Mouse (Mus musculus): ENCODE measurements around the gene Fbxw5.

Fbxw5 gene

DNA sequence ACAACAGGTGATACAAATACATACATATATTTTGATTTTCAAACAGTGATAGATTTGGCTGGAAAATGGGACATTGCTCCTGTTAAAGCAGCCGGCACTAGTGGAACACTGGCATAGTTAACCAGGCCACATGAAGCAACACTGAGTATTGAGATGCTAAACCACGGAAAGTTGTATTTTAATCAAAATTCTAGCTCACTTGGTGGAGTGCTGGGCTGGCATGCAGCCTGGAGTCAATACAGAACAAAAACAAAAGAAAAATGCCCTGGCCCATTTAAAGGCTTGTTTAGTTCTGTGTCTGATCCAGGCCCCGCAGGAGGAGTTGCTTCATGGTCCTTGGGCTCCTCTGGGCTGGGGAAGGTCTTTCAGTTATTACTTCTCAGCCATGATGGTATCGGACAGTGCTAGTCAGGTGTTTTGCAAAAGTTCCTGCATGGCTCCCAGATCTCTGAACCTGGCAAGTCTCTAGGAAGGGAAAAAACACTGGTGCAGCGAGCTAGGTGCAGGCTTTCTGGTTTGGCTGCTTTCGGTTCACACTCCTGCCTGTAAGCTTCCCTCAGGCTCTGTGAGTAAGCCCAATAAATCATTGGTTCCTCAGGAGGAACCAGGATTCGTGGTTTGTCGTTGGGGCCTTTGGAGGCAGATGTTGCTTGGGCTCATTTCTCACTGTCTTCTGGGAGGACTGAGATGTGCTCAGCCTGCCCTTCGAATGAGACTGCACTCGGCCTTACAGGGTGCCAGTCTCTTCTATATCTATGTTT, 20.8 kb upstream of the Fbxw5 start:
- no peak for DNase-seq

- no peak for DNase-seq
Observed at GRCm38 (mm10) chr2:25480541-25480940, 20.0 kb upstream of the Fbxw5 start.

GRCm38 (mm10) chr2:25482969-25483368, 17.6 kb upstream of the Fbxw5 start:
- DNase-seq = peak; percentile 74

GRCm38 (mm10) chr2:25484901-25485647, 15.5 kb upstream of the Fbxw5 start:
- peak; percentile 98 for DNase-seq

GRCm38 (mm10) chr2:25487965-25488670, 12.4 kb upstream of the Fbxw5 start:
- no peak for DNase-seq

- peak; percentile 68 for DNase-seq
Observed at GRCm38 (mm10) chr2:25488671-25489068, 11.9 kb upstream of the Fbxw5 start.

- no peak for DNase-seq
Observed at GRCm38 (mm10) chr2:25492988-25493387, 7.6 kb upstream of the Fbxw5 start.

DNA sequence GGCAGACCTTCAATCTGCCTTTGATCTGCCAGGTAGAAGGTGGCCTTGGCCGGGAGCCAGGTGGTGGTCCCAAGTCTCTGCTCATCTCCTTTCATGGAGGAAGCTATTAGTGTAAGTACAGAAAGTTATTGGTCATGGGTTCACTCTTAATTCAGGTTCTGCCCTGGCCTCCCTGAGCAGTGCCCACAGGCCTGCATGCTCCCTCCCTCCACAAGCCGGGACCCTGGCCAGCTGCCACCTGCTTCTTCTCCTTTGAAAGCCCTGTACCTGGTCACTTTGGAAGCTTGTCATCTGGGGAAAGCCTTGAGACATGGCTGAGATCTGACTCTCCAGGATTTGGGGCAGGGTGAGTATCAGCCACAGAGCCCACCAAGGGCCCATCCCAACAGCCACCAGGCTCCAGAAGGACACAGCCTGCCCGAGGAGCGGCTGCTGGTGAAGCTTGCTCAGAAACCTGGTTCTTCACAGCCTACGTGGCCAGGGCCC, 7.0 kb upstream of the Fbxw5 start, which contains the start of gene Lcn12:
Lcn12 (minus strand) TSS at position 436 of the 486 bp plus-strand sequence.
- DNase-seq = peak; percentile 83

GRCm38 (mm10) chr2:25496462-25496861, 4.1 kb upstream of the Fbxw5 start:
- peak; percentile 71 for DNase-seq

GRCm38 (mm10) chr2:25497846-25498575, 2.5 kb upstream of the Fbxw5 start:
- DNase-seq = peak; percentile 60

DNA sequence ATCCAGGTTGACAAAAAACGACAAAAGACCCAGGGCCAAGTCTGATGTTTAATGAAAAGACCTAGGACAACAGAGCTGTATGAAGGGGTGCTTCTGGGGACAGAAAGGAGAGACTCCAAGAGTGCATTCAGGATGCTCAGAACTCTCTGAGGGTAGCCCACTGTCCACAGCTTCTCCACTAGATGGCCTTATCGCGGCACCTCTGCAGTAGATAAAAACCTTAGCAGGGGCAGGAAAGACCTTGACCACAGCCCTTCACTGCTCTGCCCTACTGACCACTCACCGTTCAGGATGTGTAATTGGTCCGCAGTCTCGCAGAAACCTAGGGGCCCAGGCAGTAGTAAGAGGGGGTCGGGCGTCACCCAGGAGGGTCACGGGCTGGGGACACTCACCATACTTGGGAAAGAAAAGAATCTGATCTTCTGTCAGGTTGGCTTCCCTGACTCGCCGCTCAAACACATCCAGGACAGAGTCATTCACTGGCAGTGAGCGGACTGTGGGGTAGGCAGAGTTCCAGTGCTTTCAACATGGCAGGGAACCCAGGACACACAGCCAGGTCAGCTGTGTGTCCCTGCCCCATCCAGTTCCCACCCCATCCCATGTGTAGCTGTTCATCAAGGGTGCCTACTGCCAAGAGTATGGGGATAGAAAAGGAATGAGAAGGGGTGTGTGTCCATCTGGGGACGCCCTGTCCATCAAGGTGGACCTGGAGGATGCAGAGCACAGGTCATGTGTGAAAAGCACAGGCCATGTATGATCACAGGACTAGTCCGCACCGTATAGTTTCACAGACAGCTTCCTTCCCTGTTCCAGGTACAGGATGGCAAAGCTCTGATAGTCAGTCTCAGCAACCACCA, 1.7 kb upstream of the Fbxw5 start:
- peak; percentile 48 for DNase-seq

DNA sequence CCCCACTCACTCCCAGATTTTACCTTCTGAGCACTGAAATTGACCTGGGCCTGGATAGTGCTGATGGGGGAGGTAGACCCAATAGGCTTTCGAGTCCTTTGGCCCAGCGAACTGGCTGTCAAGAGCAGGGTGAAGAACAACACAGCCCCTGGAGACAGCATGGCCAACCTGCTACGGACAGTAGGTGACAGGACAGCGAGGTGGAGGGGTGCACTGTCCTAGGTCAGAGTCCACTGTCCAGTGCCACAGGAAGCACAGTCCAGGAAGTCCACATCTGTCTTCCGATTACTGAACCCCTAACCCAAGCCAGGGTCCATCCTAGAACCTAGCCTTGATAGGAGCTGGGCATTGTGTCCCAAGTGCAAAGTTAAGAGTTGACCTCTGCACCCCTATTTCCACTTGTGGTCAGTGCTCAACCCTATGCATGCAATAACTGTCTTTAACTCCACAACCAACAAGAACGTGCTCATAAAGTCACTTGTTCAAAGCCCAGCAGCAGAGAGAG, 427 bp upstream of the Fbxw5 start:
- peak; percentile 62 for DNase-seq

DNA sequence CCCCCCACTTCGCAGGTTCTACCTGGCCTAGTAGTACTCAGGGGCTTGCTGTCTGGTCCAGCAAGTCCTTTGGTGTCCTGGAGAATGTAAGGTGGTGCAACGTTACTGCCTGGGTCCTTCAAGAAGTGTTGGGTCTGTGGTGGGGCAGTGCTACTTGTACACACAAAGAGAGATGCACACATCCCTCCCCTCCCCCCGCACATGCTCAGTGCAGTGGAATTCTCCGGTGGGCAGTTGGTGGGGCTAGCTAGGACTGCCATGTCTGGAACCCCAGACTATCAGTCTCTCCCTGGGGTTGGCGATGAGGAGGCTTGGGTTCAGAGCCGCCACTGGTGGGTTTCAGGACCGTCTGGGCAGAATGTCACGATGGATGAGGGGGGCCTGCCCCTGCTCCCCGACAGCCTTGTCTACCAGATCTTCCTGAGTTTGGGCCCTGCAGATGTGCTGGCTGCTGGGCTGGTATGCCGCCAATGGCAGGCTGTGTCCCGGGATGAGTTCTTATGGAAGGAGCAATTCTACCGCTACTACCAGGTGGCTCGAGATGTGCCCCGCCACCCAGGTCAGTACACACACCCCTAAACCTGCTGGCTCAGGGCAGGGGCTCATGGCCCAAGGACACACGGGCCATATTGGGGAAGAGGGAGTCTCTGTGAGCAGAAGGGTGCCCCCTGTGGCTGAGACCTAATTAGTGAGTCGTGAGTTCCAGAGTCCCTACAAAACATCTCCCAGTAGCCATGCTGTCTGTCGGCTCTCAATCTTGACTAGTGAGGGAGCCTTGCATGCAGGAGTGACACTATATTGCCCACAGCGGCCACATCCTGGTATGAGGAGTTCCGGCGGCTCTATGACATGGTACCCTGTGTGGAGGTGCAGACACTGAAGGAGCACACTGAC, 1.3 kb downstream of the Fbxw5 start, which contains the start of gene C8g:
C8g (minus strand) TSS at position 127 of the 894 bp plus-strand sequence.
- DNase-seq = peak; percentile 70

DNA sequence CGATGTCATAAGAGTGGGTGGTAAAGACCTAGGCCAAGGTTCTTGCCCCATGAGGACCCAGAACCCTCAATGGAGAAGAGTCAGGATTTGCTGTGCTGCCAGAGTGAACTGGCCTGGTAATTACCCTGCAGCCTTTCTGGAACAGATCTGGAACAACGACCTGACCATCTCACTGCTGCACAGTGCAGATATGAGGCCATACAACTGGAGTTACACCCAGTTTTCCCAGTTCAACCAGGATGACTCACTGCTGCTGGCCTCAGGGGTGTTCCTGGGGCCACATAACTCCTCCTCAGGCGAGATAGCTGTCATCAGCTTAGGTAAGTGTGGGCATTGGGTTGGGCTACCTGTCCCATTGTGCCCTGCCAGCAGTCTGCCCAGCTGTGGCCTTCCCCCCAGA, 2.2 kb downstream of the Fbxw5 start:
- peak; percentile 20 for DNase-seq

DNA sequence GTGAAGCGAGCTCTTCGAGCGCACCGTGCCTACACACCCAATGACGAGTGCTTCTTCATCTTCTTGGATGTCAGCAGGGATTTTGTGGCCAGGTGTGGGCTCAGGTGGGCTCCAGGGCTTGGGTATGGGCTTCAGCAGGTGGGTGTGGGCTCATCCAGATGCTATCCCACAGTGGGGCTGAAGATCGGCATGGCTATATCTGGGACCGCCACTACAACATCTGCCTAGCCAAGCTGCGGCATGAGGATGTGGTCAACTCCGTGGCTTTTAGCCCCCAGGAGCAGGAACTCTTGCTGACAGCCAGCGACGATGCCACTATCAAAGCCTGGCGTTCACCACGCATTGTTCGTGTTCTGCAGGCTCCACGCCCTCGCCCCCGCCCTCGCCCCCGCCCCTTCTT, 4.0 kb downstream of the Fbxw5 start:
- DNase-seq = no peak

DNA sequence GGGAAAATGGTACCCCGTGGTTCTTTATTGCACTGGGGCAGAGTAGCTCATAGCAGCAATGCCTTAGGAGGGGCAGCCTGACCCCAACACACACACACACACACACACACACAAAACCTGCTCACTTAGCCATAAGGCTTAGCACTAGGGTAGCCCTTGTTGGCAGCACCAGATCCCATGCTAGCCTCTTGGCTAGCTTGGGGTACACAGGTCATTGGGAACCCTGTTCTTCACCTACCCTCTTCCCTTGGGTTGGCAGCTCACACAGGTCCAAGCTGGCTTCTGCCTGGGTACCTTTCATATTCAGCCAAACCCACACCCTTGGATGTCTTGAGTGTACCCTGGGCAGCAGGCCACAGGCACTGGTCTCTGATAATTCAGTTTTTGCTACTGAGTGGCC, 4.5 kb downstream of the Fbxw5 start:
- peak; percentile 25 for DNase-seq

DNA sequence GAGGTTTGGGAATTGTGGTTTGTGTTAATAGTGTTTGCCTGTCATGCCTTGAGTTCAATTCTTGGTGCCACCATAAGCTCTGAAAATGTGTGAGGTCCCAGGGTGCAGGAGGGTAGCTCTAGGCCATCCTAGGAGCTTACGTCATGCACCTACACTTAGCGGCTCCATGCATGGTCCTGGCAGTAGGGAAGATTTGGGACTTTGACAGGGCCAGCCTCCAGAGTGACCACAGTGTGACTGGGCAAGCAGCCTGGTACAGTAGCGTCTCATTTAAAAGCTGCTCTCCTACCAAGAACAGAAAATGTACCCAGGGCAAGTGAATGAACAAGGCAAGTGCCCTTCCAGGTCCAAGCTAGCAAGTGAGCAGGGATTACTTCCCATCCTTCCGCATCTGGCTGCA, 5.3 kb downstream of the Fbxw5 start:
- DNase-seq = peak; percentile 44

GRCm38 (mm10) chr2:25506964-25507363, 6.4 kb downstream of the Fbxw5 start:
- no peak for DNase-seq

GRCm38 (mm10) chr2:25509912-25510311, 9.4 kb downstream of the Fbxw5 start:
- DNase-seq = no peak
